Mouse (Mus musculus): ENCODE results near the gene Btf3.

DNA sequence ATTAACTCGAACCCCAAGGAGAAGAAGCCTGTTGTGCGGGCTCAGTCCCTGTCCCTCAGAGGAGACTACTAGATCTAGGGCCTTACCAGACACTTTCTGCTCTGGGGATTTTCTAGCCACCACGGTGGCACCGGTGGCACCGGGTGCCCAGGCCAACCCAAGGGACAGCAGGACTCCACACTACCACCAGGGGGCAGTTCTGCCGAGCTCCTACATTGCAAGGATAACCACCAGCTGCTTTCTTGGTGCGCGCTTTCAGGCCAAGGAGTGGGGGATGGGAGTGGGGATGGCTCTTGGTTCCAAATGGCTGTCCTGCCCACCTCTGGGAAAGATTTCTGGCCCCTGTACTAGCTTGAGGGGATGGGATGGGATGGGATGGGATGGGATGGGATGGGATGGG, 34.7 kb upstream of the Btf3 start:
- TF ChIP-seq POLR2A (IDR thresholded peaks at IDR 0.05; ENCODE audit: insufficient read length, low read depth) (no peak), MYOG (IDR thresholded peaks at IDR 0.05; ENCODE audit: control insufficient read depth in 1 of 3, insufficient read depth in 1 of 3, insufficient read length in 2 of 3, low read depth in 2 of 3) (no peak), TCF12 (IDR thresholded peaks at IDR 0.05; ENCODE audit: insufficient read depth, poor library complexity, severe bottlenecking) (no peak), MAX (IDR thresholded peaks at IDR 0.05; ENCODE audit: low read depth) (no peak)

Measured in myocyte (in vitro differentiated cells).